Mouse (Mus musculus) intestine, embryonic 15.5 days (tissue): Measurements from ENCODE around the gene Irf2. TPM values are rescaled to one million over a fixed set of nuclear protein-coding genes. Genes with fewer than 3 reads are reported as not detected.

ENCODE experiments used
- polyA plus RNA-seq: library from polyadenylated mRNA; unstranded; fragments of >200 nt; fragmentation: Nextera tagmentation; extraction: Ambion mirVana; gene quantifications from 2 replicates; pipeline ENCODE4 v1.2.1, GENCODE M21; 2015

Irf2 gene
- polyA plus RNA-seq, 1 experiment from 2014 or later: 34.7 TPM

Other genes starting within 250 kb of the Irf2 start
- gene Cenpu, start 187.7 kb upstream of the Irf2 start, polyA plus RNA-seq: 10.8 and 13.9 TPM in 2 replicates
- gene Primpol, start 122.5 kb upstream of the Irf2 start, polyA plus RNA-seq: 13.4 and 14.8 TPM in 2 replicates
- gene Casp3, start 122.4 kb upstream of the Irf2 start, polyA plus RNA-seq: 54.4 and 69.0 TPM in 2 replicates
- gene Enpp6, start 247.2 kb downstream of the Irf2 start, polyA plus RNA-seq: 0.16 and 0.62 TPM in 2 replicates